Mouse (Mus musculus) heart, postnatal 36 days (tissue): Measurements from ENCODE around the gene Aqp12. TPM values are rescaled to one million over a fixed set of nuclear protein-coding genes. Genes with fewer than 3 reads are reported as not detected.
A peak's percentile ranks its signal among the peaks of the same experiment; 100 is the strongest.
"Not testable (repeated sequence)": the region's sequence is repeated elsewhere in the genome, so short reads cannot be mapped to it uniquely, and the experiment has no call there.

Experiments used
- DNase-seq, 2 experiments: peaks; one replicate each; pipeline ENCODE4 v3.0.0; 2021 to 2022
- intact Hi-C: fragments of 180-260 bp; cut with DNase I; formaldehyde crosslinking; loops from one replicate; pipeline ENCODE4 v1.15.1; 2025
- total RNA-seq, 2 experiments: library from RNA; stranded (reverse); gene quantifications; 2 replicates each; pipeline ENCODE4 v1.2.3; 2021

Gene Aqp12
- total RNA-seq = not detected

GRCm38 (mm10) chr1:93006061-93006460 is at the start of gene Aqp12:
Gene Aqp12, plus strand, starts transcription at chr1:93006334.
- intact Hi-C loops = no loop called here
- no peak for DNase-seq

- intact Hi-C loops = loop anchor here (1.0 to 10.0 kb wide), 4 partner anchors 55 to 388 kb away; partner anchors contain the start of genes Pask and Ppp1r7
- peak; percentile 78 to 81 for DNase-seq
These were observed 49.4 kb upstream of the Aqp12 start for GRCm38 (mm10) chr1:92956571-92957335.

- intact Hi-C loops = loop anchor here (5.0 to 10.0 kb wide), 3 partner anchors 168 to 386 kb away; partner anchors contain the start of genes Pask and Ppp1r7
These were observed 47.1 kb upstream of the Aqp12 start for GRCm38 (mm10) chr1:92958999-92959398.

GRCm38 (mm10) chr1:92970791-92971190 is 35.3 kb upstream of the Aqp12 start:
- intact Hi-C loops = not testable (repeated sequence)

More at GRCm38 (mm10) chr1:92958999-92959398, 47.1 kb upstream of the Aqp12 start:
- no peak for DNase-seq

DNA sequence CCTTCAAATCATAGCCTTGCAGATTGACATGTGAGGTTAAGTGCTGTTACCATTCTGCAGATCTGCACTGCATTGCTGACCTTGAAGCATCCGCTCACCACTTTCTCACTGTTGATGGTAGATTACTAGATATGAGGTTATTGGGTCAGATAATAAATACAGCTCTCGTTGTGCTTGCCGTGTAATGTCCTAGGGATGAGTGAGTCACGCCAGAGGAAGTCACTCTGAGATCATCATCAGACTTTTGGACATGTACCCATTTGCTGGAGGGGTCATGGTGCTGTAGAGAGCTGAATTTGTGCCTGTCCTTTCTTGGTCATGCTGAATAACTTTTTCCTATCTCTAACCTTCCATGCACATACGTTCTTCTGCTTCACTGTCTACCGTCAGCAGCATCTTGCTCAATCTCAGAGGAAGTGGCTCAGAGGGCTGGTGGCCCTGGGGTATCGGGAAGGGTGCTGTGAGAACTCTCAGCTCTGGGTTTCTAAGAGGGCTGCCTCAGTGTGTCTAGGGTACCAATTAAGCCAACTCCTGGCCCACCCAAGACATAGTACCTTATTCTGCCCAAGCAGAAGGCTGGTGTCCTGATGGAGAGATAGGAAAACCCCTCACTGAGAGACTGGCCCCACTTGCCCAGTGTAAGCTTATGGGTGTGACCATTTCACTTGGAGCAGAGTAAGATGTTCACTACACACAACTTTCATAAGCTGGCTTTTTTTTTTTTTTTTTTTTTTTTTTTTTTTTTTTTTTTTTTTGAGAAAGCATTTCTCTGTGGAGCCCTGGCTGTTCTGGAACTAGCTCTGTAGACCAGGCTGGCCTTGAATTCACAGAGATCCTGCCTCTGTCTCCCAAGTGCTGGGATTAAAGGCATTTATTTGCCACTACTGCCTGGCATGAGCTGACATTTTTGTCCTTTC is 34.0 kb upstream of the Aqp12 start:
- intact Hi-C loops = no loop called here
- DNase-seq = no peak

More at GRCm38 (mm10) chr1:92970791-92971190, 35.3 kb upstream of the Aqp12 start:
- DNase-seq = not testable (repeated sequence)

DNA sequence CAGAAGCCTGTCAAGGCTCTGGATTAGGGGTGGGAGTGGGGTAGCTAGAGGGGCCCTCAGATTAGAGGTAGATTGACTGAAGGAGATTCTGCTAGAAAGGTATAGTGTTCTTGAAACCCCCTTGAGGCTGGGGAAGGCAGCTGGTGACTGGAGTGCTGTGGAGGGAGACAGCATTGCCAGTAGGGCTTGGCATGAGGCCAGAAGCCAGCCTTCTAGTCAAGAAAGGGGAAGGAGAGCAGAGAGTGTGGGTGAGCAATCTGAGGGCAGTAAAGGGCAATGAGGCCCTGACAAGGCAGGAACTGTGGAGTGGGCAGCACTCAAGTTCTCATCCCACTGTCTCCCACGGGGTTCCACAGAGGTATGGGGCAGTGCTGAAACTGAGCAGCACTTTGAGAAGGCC is 33.3 kb upstream of the Aqp12 start:
- DNase-seq = peak; percentile 40 to 59
- intact Hi-C loops = no loop called here

GRCm38 (mm10) chr1:92976141-92976566 is 30.0 kb upstream of the Aqp12 start:
- intact Hi-C loops = loop anchor here (2.0 kb wide), 1 partner anchor 13 kb away; no protein-coding TSS in a partner anchor
- DNase-seq = no peak

GRCm38 (mm10) chr1:92978645-92979044 is 27.5 kb upstream of the Aqp12 start:
- no peak for DNase-seq
- intact Hi-C loops = no loop called here

DNA sequence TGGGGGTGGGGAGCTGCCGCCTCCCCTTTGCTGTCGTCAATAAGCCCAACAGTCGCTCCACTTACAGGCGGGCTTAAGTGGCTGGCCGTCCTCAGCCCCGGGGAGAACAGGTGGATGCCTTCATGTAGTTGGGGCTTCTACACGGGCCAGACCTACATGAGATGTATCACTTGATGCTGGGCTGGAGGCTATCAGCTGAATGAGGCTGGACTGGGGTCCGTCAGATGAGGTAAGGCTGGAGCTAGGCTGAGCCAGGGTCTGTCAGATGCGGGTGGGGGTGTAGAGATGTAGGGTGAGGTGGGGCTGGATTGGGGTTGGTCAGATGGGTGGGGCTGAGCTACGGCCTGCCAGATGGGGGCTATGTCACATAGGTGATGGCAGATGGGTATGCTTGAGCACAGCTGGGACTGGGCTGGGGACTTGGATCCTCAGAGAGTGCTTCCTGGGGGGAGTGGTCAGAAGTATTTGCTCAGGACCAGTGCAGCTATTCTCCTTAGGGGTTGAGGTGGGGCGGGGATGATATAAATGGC is 27.0 kb upstream of the Aqp12 start:
- intact Hi-C loops = no loop called here
- DNase-seq = no peak

DNA sequence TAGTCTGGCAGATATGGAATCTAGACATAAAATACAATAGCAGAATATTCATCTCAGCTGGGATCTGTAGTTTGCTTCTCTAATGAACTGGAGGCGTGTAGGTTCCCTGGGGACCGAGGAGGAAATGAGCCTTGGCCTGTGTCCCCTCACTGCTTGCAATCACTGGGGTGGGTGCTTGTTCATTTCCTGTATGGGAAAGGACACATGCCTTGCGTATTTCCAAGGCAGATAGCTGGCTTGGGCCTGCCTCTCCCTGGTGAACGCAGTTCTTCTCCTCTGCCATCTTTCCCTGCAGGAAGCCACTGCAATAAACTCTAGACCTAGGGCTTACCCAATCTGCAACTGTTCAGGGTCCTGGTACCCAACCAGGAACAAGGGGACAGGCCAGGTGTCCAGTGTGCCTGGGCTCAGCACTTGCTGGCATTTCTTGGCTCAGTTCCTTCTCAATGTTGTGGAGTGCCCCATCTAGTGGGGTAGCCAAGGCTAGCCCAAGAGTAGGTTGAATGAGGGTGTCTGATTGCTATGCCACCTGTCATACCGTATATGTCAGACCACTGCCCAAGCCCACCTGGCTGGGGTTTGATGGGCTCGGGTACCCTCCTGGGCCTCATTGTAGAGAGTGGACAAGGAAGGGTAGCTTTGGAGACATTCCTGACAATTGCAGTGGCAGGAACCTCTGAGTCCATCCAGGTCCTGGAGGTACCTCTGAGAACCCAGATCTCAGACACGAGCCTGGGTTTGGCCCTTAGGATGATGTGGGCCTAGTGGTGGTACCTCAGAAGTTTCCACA is 24.9 kb upstream of the Aqp12 start:
- intact Hi-C loops = no loop called here
- DNase-seq = peak; percentile 62 to 69

GRCm38 (mm10) chr1:92982931-92983605 is 23.1 kb upstream of the Aqp12 start:
- no peak for DNase-seq
- intact Hi-C loops = no loop called here

GRCm38 (mm10) chr1:92984999-92985398 is 21.1 kb upstream of the Aqp12 start:
- DNase-seq = no peak
- intact Hi-C loops = loop anchor here (2.0 kb wide), 1 partner anchor 56 kb away; no protein-coding TSS in a partner anchor

- intact Hi-C loops = no loop called here
- no peak for DNase-seq
These were observed 17.2 kb upstream of the Aqp12 start for GRCm38 (mm10) chr1:92988894-92989293.

- intact Hi-C loops = no loop called here
- DNase-seq = no peak
These were observed 16.2 kb upstream of the Aqp12 start for GRCm38 (mm10) chr1:92989891-92990290.

DNA sequence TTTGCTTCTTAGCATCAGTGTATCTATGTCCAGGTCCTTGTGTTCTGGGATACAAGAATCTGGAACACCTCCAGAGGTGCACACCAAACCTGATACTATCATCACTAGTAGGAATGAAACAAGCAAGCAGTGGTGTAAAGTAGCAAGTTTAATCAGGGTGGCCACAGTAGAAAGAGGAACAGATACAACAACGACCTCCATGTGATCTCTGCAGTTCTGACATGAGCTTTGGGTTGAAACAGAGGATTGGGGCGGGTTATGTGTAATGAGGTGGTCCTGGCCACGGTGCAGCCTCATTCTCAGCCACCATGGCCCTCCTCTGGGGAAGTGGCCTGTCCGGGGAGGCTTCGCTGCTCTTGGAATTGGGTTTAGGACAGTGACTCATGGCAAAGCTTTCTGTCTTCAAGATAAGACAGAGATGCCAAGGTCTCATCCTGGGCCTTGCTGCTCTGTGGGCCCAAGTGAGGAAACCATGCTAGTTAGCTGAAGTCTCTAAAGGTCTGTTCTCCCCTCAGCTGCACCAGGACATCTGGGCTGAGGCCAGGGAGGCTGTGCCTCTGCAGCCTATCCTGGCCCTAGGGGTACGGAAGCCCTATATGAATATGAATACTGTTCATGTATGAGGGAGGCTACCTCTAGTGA is 13.8 kb upstream of the Aqp12 start:
- DNase-seq = no peak
- intact Hi-C loops = no loop called here

DNA sequence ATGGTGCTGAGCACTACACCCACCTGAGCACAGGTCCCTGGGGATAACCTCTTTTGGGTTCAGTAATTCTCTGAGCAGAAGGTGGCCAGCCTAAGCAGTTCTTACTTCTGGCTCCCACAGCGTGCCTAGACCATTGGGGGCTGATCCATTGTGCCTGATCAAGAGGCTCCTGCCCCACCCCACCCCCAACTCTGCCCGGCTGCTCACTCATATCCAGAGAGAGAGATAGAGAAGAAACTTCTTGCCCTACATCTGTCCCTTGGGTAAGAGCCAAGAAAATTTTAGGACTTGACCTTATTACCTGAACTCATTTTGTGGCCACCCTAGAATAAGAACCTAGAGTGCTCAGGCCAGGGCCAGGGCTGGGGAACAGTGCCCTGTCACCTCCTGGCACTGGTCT is 13.3 kb upstream of the Aqp12 start:
- intact Hi-C loops = no loop called here
- DNase-seq = no peak

DNA sequence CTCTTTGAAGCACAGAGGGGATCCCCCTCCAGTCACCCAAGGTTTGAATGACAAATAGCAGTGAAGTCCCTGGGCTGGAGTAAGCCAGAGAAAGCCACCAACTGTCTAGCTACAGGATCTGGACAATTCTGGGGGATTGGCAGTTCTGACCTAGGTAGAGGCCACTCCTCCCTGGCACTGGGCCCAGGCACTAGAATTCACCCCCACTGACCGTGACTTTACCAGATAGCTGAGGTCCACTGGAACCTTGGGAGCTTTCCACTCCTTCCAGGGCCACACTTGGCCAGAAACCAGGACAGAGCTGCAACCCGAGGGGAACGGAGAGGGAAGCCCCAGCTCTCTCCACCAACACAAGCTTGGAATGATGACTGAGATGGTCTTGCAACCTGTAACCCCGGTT is 3.1 kb downstream of the Aqp12 start:
- intact Hi-C loops = no loop called here
- peak in 1 of 2 experiments; percentile 26 for DNase-seq

DNA sequence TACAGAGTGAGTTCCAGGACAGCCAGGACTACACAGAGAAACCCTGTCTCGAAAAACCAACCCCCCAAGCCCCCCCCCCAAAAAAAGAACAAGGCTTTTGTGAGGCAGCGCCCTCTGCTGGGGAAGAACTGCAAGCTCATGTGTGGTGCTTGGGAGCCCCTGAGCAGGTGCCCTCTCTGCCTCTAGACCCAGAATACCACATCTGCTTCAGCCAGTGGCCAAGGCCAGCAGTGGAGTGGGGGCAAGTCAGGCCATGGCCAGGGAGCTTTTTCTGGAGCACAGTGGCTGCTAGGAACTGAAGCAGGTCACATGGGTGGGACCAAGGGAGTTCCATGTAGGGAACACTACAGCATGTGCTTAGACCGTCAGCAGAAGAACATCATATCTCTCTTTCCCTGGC is 4.6 kb downstream of the Aqp12 start:
- DNase-seq = peak; percentile 28 to 48
- intact Hi-C loops = loop anchor here (1.0 kb wide), 1 partner anchor 53 kb away; no protein-coding TSS in a partner anchor

DNA sequence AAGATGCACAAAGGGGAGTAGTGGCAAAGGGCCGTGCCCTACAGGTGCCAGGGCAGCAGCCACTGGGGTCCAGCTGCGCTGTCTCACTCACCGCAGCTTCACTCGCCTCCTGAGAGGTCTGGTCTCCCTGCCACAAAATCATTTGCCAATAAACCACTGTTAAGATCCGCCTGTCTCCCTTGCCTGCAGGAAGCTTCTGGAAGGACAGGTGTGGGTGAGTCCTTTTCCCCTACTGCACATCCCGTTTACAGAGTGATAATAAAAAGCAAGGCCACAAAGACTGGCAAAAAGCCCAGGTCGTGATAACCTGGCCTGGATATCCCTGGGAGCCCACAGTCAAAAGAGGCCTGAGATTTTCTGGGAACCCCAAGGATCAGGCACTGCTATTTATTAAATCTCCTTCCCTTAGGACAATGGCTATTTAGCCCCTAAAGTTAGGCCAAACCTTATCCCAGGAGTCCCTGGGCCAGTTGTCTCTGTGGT is 6.0 kb downstream of the Aqp12 start:
- DNase-seq = no peak
- intact Hi-C loops = no loop called here
